Mouse (Mus musculus) monocyte, adult 5-6 weeks (primary cell): Measurements from ENCODE around the gene Aco2. TPM values are rescaled to one million over a fixed set of nuclear protein-coding genes. Genes with fewer than 3 reads are reported as not detected.

Experiments
- ATAC-seq: fragments of 153-309, 156-312 bp; replicated peaks from 2 replicates; pipeline ENCODE4 v1.8.0; 2017; ENCODE audit warnings: mild to moderate bottlenecking; ENCODE audit not compliant: low TSS enrichment, insufficient number of reproducible peaks, severe bottlenecking, poor library complexity, low FRiP score
- total RNA-seq: library from RNA; stranded (forward); fragments of 200-1000, 200-491, 200-594 nt; gene quantifications from 3 replicates; pipeline ENCODE4 v1.2.3, GENCODE M21; 2017

Gene Aco2
- total RNA-seq, 1 experiment from 2014 or later: 150 TPM

- peak; percentile 71 for ATAC-seq
Observed at GRCm38 (mm10) chr15:81859330-81860255, 12.5 kb upstream of the Aco2 start.

GRCm38 (mm10) chr15:81860471-81861135 is 11.5 kb upstream of the Aco2 start:
- ATAC-seq: no peak

- no peak for ATAC-seq
Observed at GRCm38 (mm10) chr15:81864238-81864637, 7.9 kb upstream of the Aco2 start.

- no peak for ATAC-seq
Observed at GRCm38 (mm10) chr15:81869985-81870384, 2.1 kb upstream of the Aco2 start.

- peak; percentile 86 for ATAC-seq
Observed at GRCm38 (mm10) chr15:81871604-81872261, 376 bp upstream of the Aco2 start, which contains the start of gene Phf5a. Phf5a (minus strand) TSS chr15:81871911.

- no peak for ATAC-seq
Observed at GRCm38 (mm10) chr15:81879531-81880401, 7.7 kb downstream of the Aco2 start.

GRCm38 (mm10) chr15:81882348-81882747 is 10.2 kb downstream of the Aco2 start:
- ATAC-seq: no peak

- ATAC-seq: no peak
Observed at GRCm38 (mm10) chr15:81885418-81885934, 13.4 kb downstream of the Aco2 start.

GRCm38 (mm10) chr15:81886795-81887550 is 14.9 kb downstream of the Aco2 start:
- ATAC-seq: no peak

GRCm38 (mm10) chr15:81889175-81889574 is 17.1 kb downstream of the Aco2 start:
- ATAC-seq: no peak

- ATAC-seq: no peak
Observed at GRCm38 (mm10) chr15:81891140-81891802, 19.2 kb downstream of the Aco2 start.

- no peak for ATAC-seq
Observed at GRCm38 (mm10) chr15:81891822-81892580, 19.9 kb downstream of the Aco2 start.

GRCm38 (mm10) chr15:81894002-81894401 is 21.9 kb downstream of the Aco2 start:
- no peak for ATAC-seq

GRCm38 (mm10) chr15:81896407-81896806 is 24.3 kb downstream of the Aco2 start:
- ATAC-seq: no peak

GRCm38 (mm10) chr15:81897607-81898285 is 25.6 kb downstream of the Aco2 start:
- no peak for ATAC-seq

GRCm38 (mm10) chr15:81898751-81899150 is 26.6 kb downstream of the Aco2 start:
- ATAC-seq: no peak
